Mouse (Mus musculus): ENCODE results near the gene Slc44a1.

GRCm38 (mm10) chr4:53596063-53596895, 156.1 kb downstream of the Slc44a1 start:
- no peak for TF ChIP-seq POLR2A (IDR thresholded peaks at IDR 0.05; ENCODE audit: control insufficient read depth, extremely low read depth, insufficient read depth, low read length, poor library complexity)
- no peak for TF ChIP-seq CTCF (IDR thresholded peaks at IDR 0.05; ENCODE audit: borderline replicate concordance, control insufficient read depth, extremely low read depth, insufficient read depth, low read length, poor library complexity)

Measured in thymus, adult 2 months (tissue).